Mouse (Mus musculus): Measurements from ENCODE around the gene Aif1.

DNA sequence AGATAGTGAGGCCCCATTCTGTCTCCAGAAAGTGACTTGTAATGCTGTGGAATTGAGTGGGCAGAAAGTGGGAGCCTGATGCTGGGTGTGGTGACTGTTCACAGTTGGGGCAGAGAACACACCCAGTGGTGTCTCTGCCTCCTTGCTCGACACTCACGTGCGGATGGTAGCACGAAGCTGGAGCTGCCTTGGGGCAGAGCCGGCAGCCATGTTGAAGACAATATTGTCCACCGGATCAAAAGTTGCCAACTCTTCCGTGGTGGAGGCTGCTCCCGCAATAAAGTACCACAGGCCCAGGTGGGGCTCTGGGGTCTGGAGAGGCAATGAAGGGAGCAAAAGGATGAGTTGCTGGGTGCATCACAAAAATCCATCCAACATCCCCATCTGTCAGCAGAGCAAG is 44.8 kb downstream of the Aif1 start:
- TF ChIP-seq POLR2A (IDR thresholded peaks at IDR 0.05; ENCODE audit: extremely low read depth, insufficient read depth, low read length) (no peak), CTCF (IDR thresholded peaks at IDR 0.05; ENCODE audit: extremely low read depth, insufficient read depth, low read length) (no peak)
